Mouse (Mus musculus) intestine, postnatal 0 days (tissue): Measurements from ENCODE around the gene Cenpm. TPM values are rescaled to one million over a fixed set of nuclear protein-coding genes. Genes with fewer than 3 reads are reported as not detected.
"Not testable (repeated sequence)": the region's sequence is repeated elsewhere in the genome, so short reads cannot be mapped to it uniquely, and the experiment has no call there.

Source experiments
- ATAC-seq: fragments of 200-750 bp; cut with Nextera tagmentation; 2 replicates; pipeline ENCODE4 v1.8.0; 2017; ENCODE audit warnings: mild to moderate bottlenecking, moderate TSS enrichment, moderate library complexity
- H3K27ac ChIP-seq: fragments of 300-500 bp; sonication (generic); 2 replicates; pipeline ENCODE4 v1.5.1; 2014; ENCODE audit warnings: mild to moderate bottlenecking, low read depth, low read length, moderate library complexity
- H3K27me3 ChIP-seq: fragments of 300-500 bp; sonication (generic); replicated peaks from 2 replicates; pipeline ENCODE4 v1.6.1; 2014; ENCODE audit warnings: low read length, mixed read lengths; ENCODE audit not compliant: control insufficient read depth, insufficient read depth
- H3K36me3 ChIP-seq: fragments of 300-500 bp; sonication (generic); 2 replicates; pipeline ENCODE4 v1.6.1; 2014; ENCODE audit warnings: mild to moderate bottlenecking, moderate library complexity; ENCODE audit not compliant: control insufficient read depth, insufficient read depth
- H3K4me1 ChIP-seq: fragments of 300-500 bp; sonication (generic); replicated peaks from 2 replicates; pipeline ENCODE4 v1.6.1; 2014; ENCODE audit warnings: antibody characterized with exemption, low read length, mixed read lengths; ENCODE audit not compliant: control insufficient read depth, insufficient read depth
- H3K4me2 ChIP-seq: fragments of 300-500 bp; sonication (generic); replicated peaks from 2 replicates; pipeline ENCODE4 v1.6.1; 2014; ENCODE audit warnings: low read depth, mild to moderate bottlenecking, moderate library complexity
- H3K4me3 ChIP-seq: fragments of 300-500 bp; sonication (generic); 2 replicates; pipeline ENCODE4 v1.5.1; 2014; ENCODE audit warnings: low read depth, low read length
- H3K9ac ChIP-seq: fragments of 300-500 bp; sonication (generic); 2 replicates; pipeline ENCODE4 v1.6.1; 2014; ENCODE audit warnings: mild to moderate bottlenecking, low read depth, low read length
- H3K9me3 ChIP-seq: fragments of 300-500 bp; sonication (generic); 2 replicates; pipeline ENCODE4 v1.6.1; 2016; ENCODE audit warnings: mixed run types; ENCODE audit not compliant: control insufficient read depth
- CTCF ChIP-seq: sonication (generic); IDR thresholded peaks from 2 replicates; pipeline ENCODE4 v1.5.1; 2016; ENCODE audit warnings: low read depth, mild to moderate bottlenecking, control low read depth, antibody characterized with exemption, moderate library complexity
- WGBS: fragments of 180-500 bp; shearing (Covaris S2); extraction: QIAGEN DNeasy Blood & Tissue Kit; methylation state at CpG from one replicate; pipeline ENCODE4 v1.1.7; 2014; 5-methylcytosine and 5-hydroxymethylcytosine counted together
- polyA plus RNA-seq: library from polyadenylated mRNA; unstranded; fragments of >200 nt; fragmentation: Nextera tagmentation; extraction: Ambion mirVana; gene quantifications from 2 replicates; pipeline ENCODE4 v1.2.1, GENCODE M21; 2015

The Cenpm gene
- polyA plus RNA-seq, 1 experiment from 2014 or later = 14.8 TPM

GRCm38 (mm10) chr15:82251579-82251978 lies 7.0 kb upstream of the Cenpm start:
- 94% methylated on average over 3 of the region's 3 CpGs for WGBS
- H3K4me1 ChIP-seq = no peaks in the 10 kb centered on the region
- H3K36me3 ChIP-seq = no peaks in the 10 kb centered on the region
- ATAC-seq = no peak
- H3K27ac ChIP-seq = no peak overlapping the region
- H3K9me3 ChIP-seq = no peaks in the 10 kb centered on the region
- peak; percentile 49 for TF ChIP-seq CTCF
- H3K27me3 ChIP-seq = 0 out of 2 replicates have a peak, but pooled peaks cover 7% of the 10 kb centered on the region
- no peak overlapping the region for H3K9ac ChIP-seq
- H3K4me3 ChIP-seq = no peak overlapping the region
- H3K4me2 ChIP-seq = no peak overlapping the region

GRCm38 (mm10) chr15:82247131-82247776 lies 2.7 kb upstream of the Cenpm start:
- no peaks in the 10 kb centered on the region for H3K27me3 ChIP-seq
- H3K4me3 ChIP-seq = no peak overlapping the region
- H3K36me3 ChIP-seq = no peaks in the 10 kb centered on the region
- no peak overlapping the region for H3K4me2 ChIP-seq
- no peak for ATAC-seq
- no peak overlapping the region for H3K9ac ChIP-seq
- H3K9me3 ChIP-seq = no peaks in the 10 kb centered on the region
- H3K4me1 ChIP-seq = 0 out of 2 replicates have a peak, but pooled peaks cover 2% of the 10 kb centered on the region
- no peak overlapping the region for H3K27ac ChIP-seq
- WGBS = 54% methylated on average over 3 of the region's 3 CpGs
- TF ChIP-seq CTCF = no peak

GRCm38 (mm10) chr15:82244805-82245161 lies 235 bp upstream of the Cenpm start:
- H3K9ac ChIP-seq, H3K4me1 ChIP-seq, ATAC-seq, H3K27me3 ChIP-seq, H3K27ac ChIP-seq, H3K9me3 ChIP-seq, H3K36me3 ChIP-seq: not testable (repeated sequence)
- WGBS = 21% methylated on average over 9 of the region's 9 CpGs
- Histone ChIP-seq H3K4me2 (peak overlapping the region; percentile 90), H3K4me3 (peak overlapping the region; percentile 63)

- no peaks in the 10 kb centered on the region for H3K27me3 ChIP-seq
- no peak for TF ChIP-seq CTCF
- ATAC-seq = no peak
- peak overlapping the region; percentile 90 for H3K4me2 ChIP-seq
- 0 out of 2 replicates have a peak, but pooled peaks cover 2% of the 10 kb centered on the region for H3K4me1 ChIP-seq
- H3K9me3 ChIP-seq = no peaks in the 10 kb centered on the region
- H3K27ac ChIP-seq = no peak overlapping the region
- no peaks in the 10 kb centered on the region for H3K36me3 ChIP-seq
- 7% methylated on average over 12 of the region's 12 CpGs for WGBS
- peak overlapping the region; percentile 43; the same call in 1 of the 2 replicates for H3K9ac ChIP-seq
- peak overlapping the region; percentile 63 for H3K4me3 ChIP-seq
These were observed 820 bp downstream of the Cenpm start for GRCm38 (mm10) chr15:82243742-82244114.

GRCm38 (mm10) chr15:82243311-82243710 lies 1.2 kb downstream of the Cenpm start:
- ATAC-seq = no peak
- 72% methylated on average over 3 of the region's 3 CpGs for WGBS

GRCm38 (mm10) chr15:82236565-82236964 lies 8.0 kb downstream of the Cenpm start:
- H3K4me2 ChIP-seq = no peak overlapping the region
- 18% methylated on average over 5 of the region's 5 CpGs for WGBS
- peak; percentile 46 for ATAC-seq

More at GRCm38 (mm10) chr15:82243311-82243710, 1.2 kb downstream of the Cenpm start:
- peak overlapping the region; percentile 63 for H3K4me3 ChIP-seq
- no peak for TF ChIP-seq CTCF
- no peaks in the 10 kb centered on the region for H3K36me3 ChIP-seq
- no peak overlapping the region for H3K27ac ChIP-seq
- H3K9me3 ChIP-seq = no peaks in the 10 kb centered on the region
- H3K9ac ChIP-seq = no peak overlapping the region
- H3K27me3 ChIP-seq = no peaks in the 10 kb centered on the region
- peak overlapping the region; percentile 90 for H3K4me2 ChIP-seq
- 0 out of 2 replicates have a peak, but pooled peaks cover 2% of the 10 kb centered on the region for H3K4me1 ChIP-seq

More at GRCm38 (mm10) chr15:82236565-82236964, 8.0 kb downstream of the Cenpm start:
- H3K27me3 ChIP-seq = no peaks in the 10 kb centered on the region
- H3K27ac ChIP-seq = no peak overlapping the region
- H3K9ac ChIP-seq = no peak overlapping the region
- H3K4me1 ChIP-seq = no peaks in the 10 kb centered on the region
- H3K36me3 ChIP-seq = no peaks in the 10 kb centered on the region
- peak; percentile 97 for TF ChIP-seq CTCF
- no peaks in the 10 kb centered on the region for H3K9me3 ChIP-seq
- no peak overlapping the region for H3K4me3 ChIP-seq
